Mouse (Mus musculus): ENCODE results near the gene Kif22.
A peak's percentile ranks its signal among the peaks of the same experiment; 100 is the strongest.
"Not testable (repeated sequence)": the region's sequence is repeated elsewhere in the genome, so short reads cannot be mapped to it uniquely, and the experiment has no call there.

The Kif22 gene

DNA sequence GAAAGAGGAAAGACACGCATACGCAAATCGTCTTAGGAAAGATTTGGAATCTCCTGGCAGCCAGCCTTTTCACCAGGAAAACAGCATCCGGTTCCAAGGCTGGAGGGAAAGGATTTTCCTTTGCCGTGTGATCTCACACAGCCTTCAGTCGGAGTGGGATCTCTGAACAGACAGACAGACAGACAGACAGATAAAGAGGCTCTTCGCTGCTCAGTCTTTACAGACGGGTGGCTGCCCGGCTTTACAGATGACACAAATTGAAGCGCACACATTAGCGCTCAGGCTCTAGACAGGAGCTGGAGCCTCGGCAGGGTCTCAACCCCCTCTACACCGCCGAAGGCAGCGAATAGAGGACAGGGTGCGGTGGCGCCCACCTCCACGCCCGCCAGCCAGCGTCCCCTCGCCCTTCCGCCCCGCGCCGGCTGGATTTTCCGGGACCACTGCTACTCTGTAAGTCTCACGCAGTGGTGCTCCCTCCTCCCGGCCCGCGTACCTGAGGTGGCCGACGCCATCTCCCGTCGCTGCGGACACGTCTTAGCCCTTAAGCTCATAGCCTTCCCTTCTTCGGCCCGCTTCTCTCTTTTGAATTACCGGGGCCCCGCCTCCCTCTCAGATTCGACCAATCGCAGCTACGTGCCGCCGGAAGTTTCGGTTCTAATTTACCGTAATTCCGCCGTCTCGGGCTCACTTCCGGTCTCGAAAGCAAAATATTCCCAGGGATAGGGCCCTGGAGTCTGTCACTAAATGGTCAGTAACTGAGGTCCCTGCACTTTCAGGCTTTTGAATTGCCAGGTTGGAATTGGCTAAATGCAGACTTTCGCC, at the start of gene Kif22:
Kif22 (minus strand) TSS at position 621 of the 822 bp plus-strand sequence.
- peak; percentile 89 for DNase-seq (ENCODE audit: inconsistent ontology term)

DNA sequence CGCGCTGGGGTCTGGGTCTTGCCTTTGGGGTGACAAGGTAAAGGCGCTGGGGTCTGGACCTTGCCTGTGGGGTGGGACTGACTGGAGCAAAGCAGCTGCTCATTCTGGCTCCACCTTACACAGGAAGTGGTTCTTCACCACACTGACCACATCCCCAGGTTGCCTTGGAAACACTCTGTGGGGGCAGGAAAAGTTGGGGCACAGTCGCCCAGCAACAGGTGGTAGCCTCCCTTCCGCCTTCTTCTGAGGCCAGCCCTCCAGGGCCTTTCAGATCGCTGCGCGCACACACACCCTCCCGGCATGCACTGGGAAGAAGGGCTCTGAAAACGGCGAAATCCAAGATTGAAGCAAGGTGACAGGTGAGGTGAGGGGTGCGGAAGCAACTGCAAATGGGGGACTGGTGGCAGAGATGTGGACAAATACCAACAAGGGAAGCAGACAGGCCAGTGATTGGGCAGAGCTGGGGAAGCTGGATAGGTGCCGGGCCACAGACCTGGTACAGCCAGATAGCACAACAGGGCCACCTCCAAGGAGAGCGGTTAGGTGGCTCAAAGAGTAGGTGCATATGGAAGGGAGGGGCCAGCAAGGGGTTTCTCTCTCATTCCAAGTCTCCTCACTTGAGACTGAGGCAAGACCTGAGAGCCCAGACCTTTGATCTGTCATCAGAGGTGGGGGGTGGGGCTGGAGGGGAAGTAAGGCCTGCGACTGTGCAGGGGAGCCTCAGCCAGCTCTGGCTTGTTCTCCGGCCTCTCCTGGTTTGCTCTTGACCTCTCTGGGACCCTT, 49.0 kb upstream of the Kif22 start, which contains the start of gene AI467606:
AI467606 (plus strand) TSS at position 246 of the 783 bp plus-strand sequence.
- DNase-seq (ENCODE audit: inconsistent ontology term), result peak; percentile 22

DNA sequence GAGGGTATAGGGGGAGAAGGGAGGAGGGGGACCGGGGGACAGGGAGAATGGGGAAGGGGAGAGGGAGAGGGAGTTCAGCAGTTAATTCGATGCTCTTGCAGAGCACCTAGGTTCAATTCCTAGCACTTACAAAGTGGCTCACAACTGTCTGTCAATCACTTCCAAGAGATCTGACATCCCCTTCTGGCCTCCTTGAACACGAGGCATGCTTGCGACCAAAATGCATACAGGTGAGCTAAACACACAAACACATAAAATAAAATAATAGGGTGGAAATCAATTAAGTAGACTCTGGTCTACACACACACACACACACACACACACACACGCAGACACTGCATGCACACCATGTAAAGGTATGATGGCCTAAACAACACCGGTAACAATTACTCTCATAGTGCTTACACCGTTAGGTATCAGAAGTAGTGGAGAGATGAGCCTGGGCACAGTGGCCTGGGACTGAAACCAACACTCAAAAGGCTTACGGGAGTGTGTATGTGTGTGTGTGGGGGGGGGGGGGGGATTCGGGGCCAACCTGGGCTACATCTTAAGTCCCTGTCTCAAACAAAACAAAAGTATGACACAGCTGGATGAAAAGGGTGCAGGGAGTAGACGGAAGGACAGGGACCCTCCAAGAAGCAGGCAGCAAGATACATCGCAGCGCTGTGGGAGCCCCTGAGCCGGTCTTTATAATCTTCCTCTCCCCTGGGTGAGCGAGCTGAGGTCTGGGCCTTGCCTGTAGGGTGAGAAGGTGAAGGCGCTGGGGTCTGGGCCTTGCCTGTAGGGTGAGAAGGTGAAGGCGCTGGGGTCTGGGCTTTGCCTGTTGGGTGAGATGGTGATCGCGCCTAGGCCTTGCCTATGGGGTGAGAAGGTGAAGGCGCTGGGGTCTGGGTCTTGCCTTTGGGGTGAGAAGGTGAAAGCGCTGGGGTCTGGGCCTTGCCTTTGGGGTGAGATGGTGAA, 48.2 kb upstream of the Kif22 start:
- DNase-seq (ENCODE audit: inconsistent ontology term), result no peak

DNA sequence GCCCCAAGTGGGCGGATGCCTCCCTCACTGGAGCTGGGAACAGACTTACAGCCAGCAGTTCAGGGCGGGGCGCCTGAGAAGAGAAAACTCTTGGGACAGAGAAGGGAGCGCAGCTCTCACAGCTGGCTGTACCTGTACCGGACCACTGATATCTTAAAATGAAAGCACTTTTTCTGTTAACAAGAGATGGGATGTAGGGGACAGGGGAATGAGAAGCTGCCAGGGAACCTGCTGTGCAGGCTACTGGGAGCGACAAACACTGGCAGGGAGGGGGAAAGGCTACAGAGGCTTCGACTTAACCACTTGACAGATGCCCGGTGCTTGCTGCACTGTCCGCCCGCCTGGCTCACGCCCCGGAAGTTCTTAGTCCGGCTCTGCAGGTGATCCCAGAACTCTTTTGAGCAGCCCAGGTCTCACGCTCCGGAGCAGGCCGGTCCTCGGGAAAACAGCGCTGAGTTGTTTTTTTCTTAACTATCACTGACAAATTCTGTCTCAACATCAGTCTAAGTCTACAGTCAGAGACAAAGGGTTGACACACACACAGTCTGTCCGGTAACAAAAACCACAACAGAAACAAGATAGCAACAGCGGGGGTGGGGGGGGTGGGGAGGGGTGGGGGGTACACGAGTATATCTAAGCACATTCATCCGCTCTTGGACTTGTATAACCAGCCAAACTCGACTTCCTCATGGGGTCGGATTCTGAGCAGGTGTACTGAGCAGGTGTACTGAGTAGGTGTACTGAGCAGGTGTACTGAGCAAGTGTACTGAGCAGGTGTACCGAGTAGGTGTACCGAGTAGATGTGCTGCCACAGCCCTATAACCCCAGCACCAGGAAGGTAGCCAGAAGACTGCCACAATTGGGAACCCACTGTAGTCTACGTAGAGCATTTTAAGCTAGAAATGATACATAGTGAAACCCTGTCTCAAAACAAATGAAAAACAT, 46.9 kb upstream of the Kif22 start:
- DNase-seq (ENCODE audit: inconsistent ontology term), result no peak

DNA sequence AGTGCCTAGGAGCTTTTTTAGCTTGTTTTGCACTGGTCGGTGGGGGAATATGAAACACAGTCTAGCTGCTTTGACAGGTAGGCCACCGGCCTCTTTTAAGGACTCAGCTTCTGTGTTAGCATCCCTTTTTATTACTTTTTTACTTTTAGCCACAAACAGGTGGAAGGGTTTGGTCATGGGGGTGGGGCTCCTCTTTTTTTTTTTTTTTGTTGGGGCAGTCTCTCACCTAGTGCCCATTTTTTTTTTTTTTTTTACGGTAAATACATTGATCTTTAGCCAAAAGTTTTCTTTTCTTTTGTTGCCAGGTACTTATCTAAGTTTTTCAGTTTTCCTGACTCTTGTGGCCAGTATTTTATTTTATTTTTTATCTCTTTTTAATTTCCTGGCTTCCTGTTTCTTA, 45.8 kb upstream of the Kif22 start:
- no peak for DNase-seq (ENCODE audit: inconsistent ontology term)

DNA sequence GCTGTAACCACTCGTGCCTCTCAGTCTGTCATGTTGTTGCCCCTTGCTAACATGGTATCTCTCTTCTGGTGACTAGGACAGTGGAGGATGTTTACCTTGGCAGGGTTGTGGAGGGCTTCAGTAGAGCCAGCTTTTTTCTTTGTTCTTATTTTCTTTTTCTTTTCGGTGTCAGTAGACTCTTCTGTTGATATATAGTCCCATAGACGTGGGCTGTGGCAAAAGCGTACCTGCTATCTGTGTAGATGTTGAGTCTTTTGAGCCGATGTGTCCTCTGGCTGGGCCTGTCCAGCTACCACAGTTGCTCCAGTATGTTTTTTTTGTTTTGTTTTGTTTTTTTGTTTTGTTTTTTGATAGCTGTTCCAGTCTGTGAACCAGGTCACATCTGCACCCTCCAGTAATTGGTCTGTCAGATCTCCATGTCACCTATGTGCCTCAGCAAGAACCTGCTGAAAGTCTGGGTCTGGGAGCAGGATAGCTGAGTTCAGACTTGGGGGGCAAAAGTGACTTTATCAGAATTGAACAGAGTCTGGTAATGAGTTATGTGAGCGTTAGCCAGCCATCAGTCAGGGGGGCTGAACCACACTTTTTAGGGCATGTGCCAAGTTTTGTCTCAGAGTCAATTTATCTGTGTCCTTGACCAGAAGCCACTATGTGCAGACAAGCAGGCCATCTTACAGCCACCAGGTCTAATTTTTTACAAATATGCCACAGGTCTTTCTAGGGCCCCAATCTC, 45.2 kb upstream of the Kif22 start, which contains the start of gene Zg16:
Zg16 (minus strand) TSS at position 51 of the 733 bp plus-strand sequence.
- not testable (repeated sequence) for DNase-seq (ENCODE audit: inconsistent ontology term)

DNA sequence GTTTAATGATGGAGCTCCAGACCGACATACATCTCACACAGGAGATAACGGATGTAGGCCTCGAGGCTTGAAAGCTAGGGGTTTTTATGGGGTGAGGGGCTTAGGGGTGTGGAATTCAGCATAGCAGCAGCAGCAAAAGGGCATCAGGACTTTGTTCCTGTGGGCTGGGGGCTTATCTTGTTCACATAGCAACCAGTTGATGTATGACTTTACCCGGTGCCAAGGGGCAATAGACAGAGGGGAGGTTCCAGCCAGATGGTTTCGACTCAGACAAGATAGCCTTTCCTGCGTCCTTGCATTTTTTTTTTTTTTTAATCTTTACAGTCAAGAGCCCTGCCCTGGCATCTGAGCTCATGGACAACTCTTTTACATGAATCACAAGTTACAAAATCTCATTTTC, 43.5 kb upstream of the Kif22 start:
- not testable (repeated sequence) for DNase-seq (ENCODE audit: inconsistent ontology term)

DNA sequence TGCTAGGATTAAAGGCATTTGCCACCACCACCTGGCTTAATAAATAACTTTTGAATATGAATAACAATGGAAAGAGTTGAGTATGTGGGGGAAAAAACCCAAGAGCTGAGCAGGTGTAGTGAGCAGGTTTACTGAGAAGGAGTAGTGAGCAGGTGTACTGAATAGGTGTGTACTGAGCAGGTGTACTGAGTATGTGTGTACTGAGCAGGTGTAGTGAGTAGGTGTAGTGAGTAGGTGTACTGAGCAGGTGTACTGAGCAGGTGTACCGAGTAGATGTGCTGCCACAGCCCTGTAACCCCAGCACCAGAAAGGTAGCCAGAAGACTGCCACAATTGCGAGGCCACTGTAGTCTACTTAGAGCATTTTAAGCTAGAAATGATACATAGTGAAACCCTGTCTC, 42.5 kb upstream of the Kif22 start:
- no peak for DNase-seq (ENCODE audit: inconsistent ontology term)

DNA sequence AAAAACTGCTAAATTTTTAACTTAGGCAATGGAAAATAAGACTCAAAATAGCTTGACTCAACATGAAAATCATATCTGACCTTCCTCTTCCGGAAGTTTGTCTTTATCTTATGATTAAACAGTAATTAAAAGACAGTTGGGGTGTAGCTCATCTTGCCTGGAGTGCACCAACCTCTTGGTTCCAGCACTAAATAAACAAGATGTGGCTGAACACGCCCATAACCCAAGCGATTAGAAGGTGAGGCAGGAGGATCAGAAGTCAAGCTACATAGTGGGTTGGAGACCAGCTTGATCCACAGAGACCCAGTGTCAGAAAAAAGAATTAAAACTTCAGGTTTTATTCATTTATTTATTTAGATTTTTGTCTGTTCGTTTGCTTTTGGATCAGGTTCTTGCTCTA, 41.4 kb upstream of the Kif22 start:
- DNase-seq (ENCODE audit: inconsistent ontology term), result no peak

DNA sequence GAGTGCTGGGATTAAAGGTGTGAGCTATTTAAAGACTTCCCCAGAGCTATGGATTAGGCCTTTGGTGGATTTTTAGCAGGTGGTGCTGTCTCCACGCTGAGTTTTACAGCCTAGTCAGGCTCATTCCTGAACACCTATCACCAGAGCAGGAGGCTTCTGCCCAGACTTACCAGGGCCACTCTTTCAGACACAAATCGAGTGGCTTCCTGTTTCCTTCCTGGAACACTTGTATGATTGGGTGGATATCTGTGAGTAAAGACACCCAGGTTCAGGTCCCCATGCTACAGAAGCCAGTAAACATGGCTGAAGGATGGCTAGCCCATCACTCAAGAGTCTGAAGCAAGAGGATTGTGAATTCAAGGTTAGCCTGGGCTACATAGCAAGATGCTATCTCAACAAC, 40.7 kb upstream of the Kif22 start:
- DNase-seq (ENCODE audit: inconsistent ontology term), result no peak

DNA sequence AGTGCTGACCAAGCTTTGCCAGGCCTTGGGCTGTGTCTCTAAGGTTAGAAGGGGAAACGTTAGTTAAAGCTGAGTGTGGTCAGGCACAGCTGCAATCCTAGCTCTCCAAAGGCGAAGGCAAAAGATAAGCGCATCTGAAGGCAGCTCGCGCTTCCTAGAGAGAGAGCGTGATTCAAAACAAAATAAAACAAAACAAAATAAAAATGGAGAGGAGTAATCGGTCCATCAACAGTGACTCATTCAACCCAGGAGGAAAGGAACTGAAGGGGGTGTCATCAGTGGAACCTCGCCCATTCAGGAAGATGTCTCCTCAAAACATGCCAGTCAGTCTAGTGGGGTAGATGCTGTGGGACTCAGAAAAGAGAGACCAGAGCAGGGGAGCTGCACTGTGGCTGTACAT, 40.0 kb upstream of the Kif22 start:
- no peak for DNase-seq (ENCODE audit: inconsistent ontology term)

DNA sequence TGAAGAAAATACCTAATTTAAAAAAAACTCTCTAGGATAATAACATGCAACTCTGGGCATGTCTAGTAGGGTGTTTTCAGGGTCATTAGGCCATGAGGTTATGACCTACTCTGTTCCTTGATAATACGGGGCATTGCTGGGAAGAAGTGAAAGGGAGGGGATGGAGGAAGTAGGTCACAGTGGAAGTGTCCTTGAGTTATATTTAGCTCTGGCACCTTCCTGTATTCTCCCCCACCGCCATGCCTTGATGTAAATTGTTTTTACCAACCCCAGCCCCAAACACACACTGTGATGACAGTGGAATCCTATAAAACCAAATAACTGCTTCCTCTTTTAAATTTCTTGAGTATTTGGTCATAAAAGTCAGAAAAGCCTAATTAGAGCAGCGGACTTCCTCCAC, 37.8 kb upstream of the Kif22 start:
- no peak for DNase-seq (ENCODE audit: inconsistent ontology term)

DNA sequence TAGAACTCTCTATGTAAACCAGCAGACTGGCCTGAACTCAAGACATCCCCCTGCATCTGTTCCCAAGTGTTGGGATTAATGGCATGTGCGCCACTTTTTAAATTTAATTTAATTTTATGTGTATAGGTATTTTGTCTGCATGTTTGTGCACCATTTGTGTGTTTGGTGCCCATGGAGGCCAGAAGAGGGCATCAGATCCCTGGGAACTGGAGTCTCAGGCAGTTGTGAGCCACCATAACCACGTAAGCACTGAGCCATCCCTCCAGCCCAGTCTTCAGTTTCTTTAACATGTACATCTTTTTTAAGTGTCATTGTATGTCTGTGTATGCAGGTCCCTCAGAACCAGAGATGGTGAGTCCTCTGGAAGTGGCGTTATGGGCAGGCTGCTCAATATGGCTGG, 35.4 kb upstream of the Kif22 start:
- DNase-seq (ENCODE audit: inconsistent ontology term), result no peak

DNA sequence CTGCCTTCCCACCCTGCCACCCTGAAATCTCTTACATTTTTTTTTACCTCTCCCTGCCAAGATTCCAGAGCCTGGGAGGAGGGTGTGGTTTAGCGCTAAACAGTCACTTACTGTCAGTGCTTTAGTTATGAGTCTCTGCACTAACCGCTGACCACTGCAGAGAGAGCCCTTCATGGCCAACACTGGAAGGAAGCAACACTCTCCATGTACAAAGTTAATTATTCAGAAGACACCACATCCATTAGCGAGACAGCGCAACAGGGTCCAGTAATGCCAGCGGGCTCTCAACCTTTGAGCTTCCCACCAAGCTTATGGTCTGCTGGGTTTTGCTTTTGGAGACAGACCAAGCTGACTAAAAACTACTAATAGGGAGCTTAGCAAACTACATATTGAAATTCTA, 33.9 kb upstream of the Kif22 start:
- DNase-seq (ENCODE audit: inconsistent ontology term), result no peak

DNA sequence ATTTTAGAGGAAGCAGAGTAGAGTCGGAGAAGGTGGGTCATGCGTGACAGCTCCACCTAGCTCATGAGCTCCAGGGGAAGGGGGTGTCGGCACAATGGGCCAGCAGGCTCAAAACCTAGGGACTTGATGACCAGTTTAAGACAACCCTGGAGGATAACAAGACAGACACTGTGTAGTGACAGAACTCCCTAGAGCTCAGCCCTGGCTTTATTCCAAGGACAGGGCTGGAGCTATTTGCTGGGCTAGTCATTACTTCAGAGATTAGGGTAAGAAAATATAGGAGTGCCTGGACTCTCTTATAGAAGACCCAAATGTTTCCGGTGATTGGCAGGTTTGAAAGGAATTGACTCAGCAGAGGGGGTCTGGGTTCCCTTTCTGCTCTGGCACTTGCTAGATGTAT, 30.9 kb upstream of the Kif22 start:
- no peak for DNase-seq (ENCODE audit: inconsistent ontology term)

DNA sequence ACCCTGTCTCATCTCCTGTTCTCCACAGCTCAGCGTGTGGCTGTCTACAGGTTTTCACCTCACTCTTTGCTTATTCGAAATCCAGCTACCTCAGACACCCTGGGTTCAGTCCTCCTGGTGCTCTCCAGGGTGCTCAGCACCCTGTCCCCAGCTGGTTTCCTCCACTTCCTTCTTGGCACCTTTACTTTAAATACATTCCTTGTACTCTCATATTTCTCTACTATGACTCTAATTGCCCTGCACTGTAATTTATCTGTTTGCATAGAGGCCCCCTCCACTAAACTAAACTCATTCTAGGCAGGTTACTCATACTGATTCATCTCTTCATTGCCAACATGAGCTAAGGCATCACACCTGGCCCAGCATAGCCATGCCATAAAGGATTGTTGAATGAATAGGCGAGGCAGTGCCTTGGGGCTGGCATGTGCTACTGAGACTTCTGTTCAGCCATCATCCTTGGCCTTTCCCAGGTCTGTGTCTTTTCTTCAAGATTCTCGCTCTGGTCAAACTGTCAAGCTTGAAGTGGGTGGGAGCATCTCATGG, 28.7 kb upstream of the Kif22 start:
- no peak for DNase-seq (ENCODE audit: inconsistent ontology term)

DNA sequence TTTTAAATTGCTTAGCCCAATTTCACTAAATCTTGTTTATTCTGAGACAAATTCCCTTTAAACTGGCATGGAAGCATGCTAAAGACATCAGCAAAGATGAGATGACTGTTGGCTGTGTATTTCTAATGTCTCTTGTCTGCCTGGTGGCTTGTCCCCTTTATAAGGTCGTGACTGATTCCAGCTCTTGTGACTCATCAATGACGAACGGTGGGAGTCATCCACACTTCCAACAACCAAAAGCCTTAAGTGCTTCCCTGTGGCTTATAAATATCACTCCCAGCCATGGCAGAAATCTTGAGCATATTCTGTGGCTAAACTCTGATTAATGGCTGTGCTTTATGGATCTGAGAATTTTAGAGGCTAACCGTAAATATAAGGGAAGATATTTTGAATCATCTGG, 24.0 kb upstream of the Kif22 start:
- DNase-seq (ENCODE audit: inconsistent ontology term), result no peak

DNA sequence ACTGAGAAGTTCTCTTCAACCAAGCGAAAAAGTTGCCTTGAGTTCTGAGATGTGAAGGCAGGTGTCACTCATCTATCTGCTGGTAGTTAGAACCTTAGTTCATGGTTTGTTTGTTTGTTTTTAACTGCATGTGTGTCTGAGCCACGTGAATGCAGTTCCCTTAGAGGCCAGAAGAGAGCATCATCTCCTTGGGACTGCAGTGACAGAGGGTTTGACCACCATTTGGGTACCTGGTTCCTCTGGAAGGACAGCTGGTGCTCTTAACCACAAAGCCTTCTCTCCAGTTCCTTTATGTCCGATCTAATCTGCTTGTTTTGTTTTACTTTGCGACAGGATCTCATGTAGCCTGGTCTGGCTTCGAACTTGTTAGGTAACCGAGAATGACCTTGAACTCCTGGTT, 23.3 kb upstream of the Kif22 start:
- no peak for DNase-seq (ENCODE audit: inconsistent ontology term)

DNA sequence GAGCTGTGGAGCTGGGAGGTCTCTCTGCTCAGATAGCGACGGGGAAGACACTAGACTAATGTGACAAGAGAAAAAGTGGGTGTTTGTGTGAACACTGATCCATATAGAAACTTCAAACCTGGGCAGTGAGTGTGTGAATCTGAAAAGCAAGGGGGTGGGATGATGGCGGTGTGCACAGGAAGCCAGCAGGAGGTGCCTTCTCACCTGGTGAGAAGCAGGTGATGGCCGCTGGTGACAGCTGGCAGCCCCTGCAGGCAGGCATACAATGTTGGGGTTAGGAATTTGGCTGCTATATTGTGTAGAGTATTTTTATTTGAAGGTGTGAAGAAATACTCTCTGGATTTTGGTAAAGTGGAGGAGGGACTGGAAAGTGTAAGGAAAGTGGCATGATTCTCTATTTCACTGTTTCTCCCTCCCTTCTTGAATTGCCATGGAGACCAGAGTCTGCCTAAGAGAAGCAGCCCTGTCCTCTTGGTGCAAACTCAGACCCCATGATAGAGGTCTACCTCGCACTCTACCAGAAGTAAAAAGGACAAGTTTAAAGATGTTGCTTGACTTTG, 12.8 kb upstream of the Kif22 start:
- DNase-seq (ENCODE audit: inconsistent ontology term), result no peak
